Mouse (Mus musculus) CH12.LX (cell line): Measurements from ENCODE around the gene Tmem38b. TPM values are rescaled to one million over a fixed set of nuclear protein-coding genes. Genes with fewer than 3 reads are reported as not detected.

ENCODE experiments used
- DNase-seq: peaks from one replicate; pipeline ENCODE4 v3.0.0-alpha.2; 2013; ENCODE audit errors: extremely low read depth
- H3K27ac ChIP-seq: 2 replicates; pipeline ENCODE4 v1.5.1; 2012; ENCODE audit warnings: low read depth, mild to moderate bottlenecking, control low read depth, moderate library complexity; ENCODE audit not compliant: insufficient read depth
- H3K27me3 ChIP-seq: replicated peaks from 2 replicates; pipeline ENCODE3; 2012; ENCODE audit warnings: inconsistent platforms
- H3K36me3 ChIP-seq, 2 experiments: replicated peaks in 1 of 2; 2 replicates each; pipeline versions ENCODE3 to v1.6.1; 2012; ENCODE audit warnings: inconsistent platforms in 1 of 2, low read length in 1 of 2, mild to moderate bottlenecking in 1 of 2, mixed read lengths in 1 of 2, moderate library complexity in 1 of 2; ENCODE audit not compliant: control insufficient read depth in 1 of 2, insufficient read depth in 1 of 2
- H3K4me1 ChIP-seq, 2 experiments: 2 replicates each; pipeline ENCODE4 v1.6.1; 2012; ENCODE audit warnings: inconsistent platforms in 1 of 2, moderate library complexity in 1 of 2; ENCODE audit not compliant: insufficient read depth in 2 of 2, control insufficient read depth in 1 of 2
- H3K4me2 ChIP-seq: 2 replicates; pipeline ENCODE4 v1.6.1; 2012; ENCODE audit warnings: low read depth, mild to moderate bottlenecking, control low read depth; ENCODE audit not compliant: poor library complexity, insufficient read depth, severe bottlenecking
- H3K4me3 ChIP-seq, 3 experiments: fragments of 150-350 bp in 1 of 3; sonication (generic) in 1 of 3; replicated peaks in 1 of 3; 2 replicates each; pipeline versions ENCODE3 to v1.5.1; 2011 to 2012; ENCODE audit warnings: low read depth in 2 of 3, low read length in 2 of 3, mild to moderate bottlenecking in 2 of 3, moderate library complexity in 2 of 3, control low read depth in 1 of 3, improper control_type of control experiment in 1 of 3, inconsistent platforms in 1 of 3, mixed read lengths in 1 of 3; ENCODE audit not compliant: poor library complexity in 1 of 3
- H3K79me2 ChIP-seq: replicated peaks from 2 replicates; pipeline ENCODE4 v1.6.1; 2012; ENCODE audit warnings: mild to moderate bottlenecking, moderate library complexity; ENCODE audit not compliant: control insufficient read depth, poor library complexity, insufficient read depth, severe bottlenecking; ENCODE audit errors: extremely low read depth
- H3K9ac ChIP-seq: 2 replicates; pipeline ENCODE4 v1.6.1; 2012; ENCODE audit warnings: low read depth, mild to moderate bottlenecking, control low read depth, moderate library complexity; ENCODE audit not compliant: insufficient read depth
- H3K9me3 ChIP-seq: replicated peaks from 2 replicates; pipeline ENCODE3; 2012; ENCODE audit warnings: low read length, inconsistent platforms, mixed read lengths
- ELF1 ChIP-seq: IDR thresholded peaks from 2 replicates; pipeline ENCODE4 v1.6.1; 2014; ENCODE audit warnings: low read depth, mild to moderate bottlenecking, inconsistent platforms, low read length, improper control_type of control experiment
- EP300 ChIP-seq: IDR thresholded peaks from 2 replicates; pipeline ENCODE4 v1.6.1; 2011; ENCODE audit warnings: low read length, improper control_type of control experiment
- HCFC1 ChIP-seq: IDR thresholded peaks from 2 replicates; pipeline ENCODE4 v1.6.1; 2012; ENCODE audit warnings: low read depth, mild to moderate bottlenecking, inconsistent platforms, low read length, improper control_type of control experiment
- IRF4 ChIP-seq: IDR thresholded peaks from 2 replicates; pipeline ENCODE4 v1.6.1; 2014; ENCODE audit warnings: low read depth, mild to moderate bottlenecking, inconsistent platforms, low read length, improper control_type of control experiment
- JUND ChIP-seq: conservative IDR thresholded peaks from 2 replicates; pipeline ENCODE4 v1.6.1; 2011; ENCODE audit warnings: low read depth, low read length, improper control_type of control experiment
- MAX ChIP-seq: IDR thresholded peaks from 2 replicates; pipeline ENCODE4 v1.6.1; 2011; ENCODE audit warnings: low read length, improper control_type of control experiment
- MYC ChIP-seq: IDR thresholded peaks from 2 replicates; pipeline ENCODE4 v1.6.1; 2011; ENCODE audit warnings: low read depth, mild to moderate bottlenecking, improper control_type of control experiment, low read length
- POLR2AphosphoS2 ChIP-seq: IDR thresholded peaks from 2 replicates; pipeline ENCODE4 v1.6.1; 2011; ENCODE audit warnings: low read depth, low read length, improper control_type of control experiment
- SMC3 ChIP-seq: IDR thresholded peaks from 2 replicates; pipeline ENCODE4 v1.6.1; 2011; ENCODE audit warnings: low read depth, low read length, improper control_type of control experiment
- TBP ChIP-seq: conservative IDR thresholded peaks from 2 replicates; pipeline ENCODE4 v1.6.1; 2011; ENCODE audit warnings: low read depth, low read length, improper control_type of control experiment
- TCF12 ChIP-seq: IDR thresholded peaks from 2 replicates; pipeline ENCODE4 v1.6.1; 2014; ENCODE audit warnings: low read depth, mild to moderate bottlenecking, inconsistent platforms, low read length, improper control_type of control experiment
- UBTF ChIP-seq: IDR thresholded peaks from 2 replicates; pipeline ENCODE4 v1.6.1; 2012; ENCODE audit warnings: low read depth, mild to moderate bottlenecking, inconsistent platforms, low read length, improper control_type of control experiment, moderate library complexity
- ZMIZ1 ChIP-seq: IDR thresholded peaks from 2 replicates; pipeline ENCODE4 v1.6.1; 2012; ENCODE audit warnings: low read depth, mild to moderate bottlenecking, inconsistent platforms, low read length, improper control_type of control experiment
- ZNF384 ChIP-seq: IDR thresholded peaks from 2 replicates; pipeline ENCODE4 v1.6.1; 2012; ENCODE audit warnings: low read depth, low read length, improper control_type of control experiment, inconsistent platforms
- dilution Hi-C: fragments of 300-500 bp; cut with MboI; formaldehyde crosslinking; loops from 2 replicates; pipeline ENCODE4 v1.14.3; 2020; ENCODE audit warnings: low sequenced_read_pairs; ENCODE audit not compliant: extremely low pct_unique_long_range_greater_than_20kb, extremely low pct_ligation_motif_present
- in situ Hi-C: fragments of 300-500 bp; cut with MboI; formaldehyde crosslinking; loops from 3 replicates; pipeline ENCODE4 v1.14.3; 2019; ENCODE audit warnings: low sequenced_read_pairs, low pct_ligation_motif_present, low pct_unique_long_range_greater_than_20kb, mixed read lengths
- polyA plus RNA-seq: library from polyadenylated mRNA; unstranded; fragments of >175 nt; gene quantifications from 2 replicates; pipeline ENCODE4 v1.2.1, GENCODE M21; 2012; ENCODE audit warnings: low read depth; ENCODE audit not compliant: insufficient read length
- total RNA-seq, 2 experiments: library from RNA; depleted of rRNA; stranded (reverse); fragments of 300-350 nt in 1 of 2; fragments of >200 nt in 1 of 2; gene quantifications; 2 replicates each; pipeline ENCODE4 v1.2.3; 2012 to 2014

The Tmem38b gene
- total and polyA plus RNA-seq, 3 experiments: 5.9 to 10.8 (median 10.5) TPM

DNA sequence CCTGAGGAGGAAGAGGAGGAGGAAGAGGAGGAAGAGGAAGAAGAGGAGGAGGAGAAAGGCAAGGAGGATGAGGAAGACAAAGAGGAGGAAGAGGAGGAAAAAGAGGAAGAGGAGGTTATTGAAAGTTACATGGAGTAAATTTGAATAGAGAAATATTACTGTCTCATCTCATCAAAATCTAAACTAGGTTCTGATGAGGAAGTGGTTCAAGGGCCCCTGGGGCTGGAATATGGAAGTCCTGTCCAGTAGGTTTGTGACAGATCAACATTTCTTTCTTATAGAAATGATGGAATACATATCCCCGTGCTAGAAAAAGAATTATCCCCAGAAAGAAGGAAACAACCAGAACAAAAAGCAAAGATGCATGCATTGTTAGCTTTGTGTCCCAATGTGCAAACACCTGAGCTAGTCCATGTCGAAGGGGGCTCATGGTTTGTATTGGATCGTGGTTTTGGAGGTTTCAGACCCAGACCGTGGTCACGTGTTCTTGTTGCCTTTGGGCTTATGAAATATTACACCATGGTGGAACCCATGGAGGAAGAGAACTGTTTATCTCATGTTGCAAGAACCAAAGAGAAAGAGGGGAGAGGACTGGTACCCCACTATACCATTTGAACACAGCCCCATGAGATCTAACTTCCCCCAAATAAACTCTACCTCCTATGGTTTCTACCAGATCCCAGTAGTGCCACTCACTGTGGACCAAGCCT, 31.4 kb upstream of the Tmem38b start:
- TF ChIP-seq UBTF (no peak), MYC (no peak), MAX (peak; percentile 71), TCF12 (no peak), ZMIZ1 (no peak), ELF1 (no peak), SMC3 (no peak)
- Histone ChIP-seq H3K9ac (no peak overlapping the region), H3K4me3 (no peak overlapping the region), H3K79me2 (no peaks in the 10 kb centered on the region), H3K4me2 (no peak overlapping the region), H3K36me3 (no peaks in the 10 kb centered on the region), H3K4me1 (peaks cover 25 to 76% of the 10 kb centered on the region in 2 experiments), H3K27ac (no peak overlapping the region), H3K27me3 (no peaks in the 10 kb centered on the region), H3K9me3 (no peaks in the 10 kb centered on the region)
- no peak for DNase-seq
- in situ Hi-C loops (no loop called here), dilution Hi-C loops (no loop called here)

DNA sequence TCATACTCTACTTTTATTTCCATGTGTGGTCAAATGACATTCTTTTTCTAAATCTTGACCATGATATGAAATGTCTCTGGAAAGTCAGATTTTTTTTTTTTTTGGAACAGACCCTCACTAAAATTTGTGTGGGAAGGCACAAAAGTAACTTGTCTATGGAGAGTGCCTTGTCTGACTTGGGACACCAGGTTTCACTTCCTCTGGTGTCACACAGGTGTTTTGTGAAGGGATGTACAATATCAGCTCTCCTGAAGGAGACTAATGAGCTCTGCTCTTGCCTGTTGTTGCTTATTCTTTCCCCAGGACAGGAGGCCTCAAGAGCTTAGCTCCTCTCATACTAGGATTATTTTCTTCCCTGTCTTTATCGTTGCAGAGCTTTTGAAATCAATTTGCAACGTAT, 30.8 kb upstream of the Tmem38b start:
- no peak for DNase-seq
- in situ Hi-C loops (loop anchor here (5.0 kb wide), 1 partner anchor 48 kb away; no protein-coding TSS in a partner anchor), dilution Hi-C loops (no loop called here)
- peaks cover 30 to 83% of the 10 kb centered on the region in 2 experiments for H3K4me1 ChIP-seq
- H3K27me3 ChIP-seq: no peaks in the 10 kb centered on the region
- no peaks in the 10 kb centered on the region for H3K9me3 ChIP-seq
- H3K36me3 ChIP-seq: no peaks in the 10 kb centered on the region
- no peaks in the 10 kb centered on the region for H3K79me2 ChIP-seq
- no peak overlapping the region for H3K4me2 ChIP-seq
- no peak for TF ChIP-seq JUND
- TF ChIP-seq ZNF384: peak; percentile 52
- no peak for TF ChIP-seq POLR2AphosphoS2
- TF ChIP-seq EP300: peak; percentile 82
- TF ChIP-seq IRF4: peak; percentile 60; the same call in 1 of the 2 replicates
- TF ChIP-seq TBP: 0 out of 2 replicates have a peak, but pooled peaks have one; percentile 26
- 0 out of 2 replicates have a peak, but pooled peaks have one; percentile 30 for TF ChIP-seq TCF12
- H3K9ac ChIP-seq: no peak overlapping the region
- no peak overlapping the region for H3K4me3 ChIP-seq
- H3K27ac ChIP-seq: no peak overlapping the region

DNA sequence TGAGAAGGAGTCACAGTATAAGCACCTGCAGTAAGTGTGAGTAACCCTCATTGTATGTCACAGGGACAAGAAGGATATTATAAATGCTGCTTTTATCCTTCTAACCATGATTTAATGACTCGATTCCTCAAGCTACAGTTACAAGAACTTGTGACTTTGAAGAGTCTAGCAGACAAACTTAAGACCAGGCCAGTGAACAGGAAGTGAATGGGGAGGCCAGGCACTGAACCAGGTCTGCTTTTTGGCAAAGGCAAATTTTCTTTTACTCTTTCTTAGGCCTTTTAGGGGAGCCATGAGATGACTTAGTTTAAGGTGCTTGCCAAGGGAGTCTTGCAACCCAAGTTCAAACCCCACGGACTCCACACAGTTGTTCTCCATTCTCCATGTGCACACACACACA, 30.1 kb upstream of the Tmem38b start:
- dilution Hi-C loops: no loop called here
- H3K36me3 ChIP-seq: no peaks in the 10 kb centered on the region

More for the DNA sequence above, 30.1 kb upstream of the Tmem38b start:
- DNase-seq: no peak
- TF ChIP-seq ELF1 (no peak), HCFC1 (no peak)
- H3K9ac ChIP-seq: no peak overlapping the region
- no peaks in the 10 kb centered on the region for H3K27me3 ChIP-seq
- H3K27ac ChIP-seq: no peak overlapping the region
- in situ Hi-C loops: loop anchor here (5.0 kb wide), 1 partner anchor 48 kb away; no protein-coding TSS in a partner anchor
- H3K4me3 ChIP-seq: no peak overlapping the region
- H3K4me1 ChIP-seq: peaks cover 30 to 85% of the 10 kb centered on the region in 2 experiments
- H3K4me2 ChIP-seq: no peak overlapping the region
- no peaks in the 10 kb centered on the region for H3K9me3 ChIP-seq
- no peaks in the 10 kb centered on the region for H3K79me2 ChIP-seq
